Mouse (Mus musculus): ENCODE measurements around the gene Col18a1. TPM values are rescaled to one million over a fixed set of nuclear protein-coding genes. Genes with fewer than 3 reads are reported as not detected.
"Not testable (repeated sequence)": the region's sequence is repeated elsewhere in the genome, so short reads cannot be mapped to it uniquely, and the experiment has no call there.

The Col18a1 gene
- total RNA-seq, 1 experiment from 2014 or later: not detected

DNA sequence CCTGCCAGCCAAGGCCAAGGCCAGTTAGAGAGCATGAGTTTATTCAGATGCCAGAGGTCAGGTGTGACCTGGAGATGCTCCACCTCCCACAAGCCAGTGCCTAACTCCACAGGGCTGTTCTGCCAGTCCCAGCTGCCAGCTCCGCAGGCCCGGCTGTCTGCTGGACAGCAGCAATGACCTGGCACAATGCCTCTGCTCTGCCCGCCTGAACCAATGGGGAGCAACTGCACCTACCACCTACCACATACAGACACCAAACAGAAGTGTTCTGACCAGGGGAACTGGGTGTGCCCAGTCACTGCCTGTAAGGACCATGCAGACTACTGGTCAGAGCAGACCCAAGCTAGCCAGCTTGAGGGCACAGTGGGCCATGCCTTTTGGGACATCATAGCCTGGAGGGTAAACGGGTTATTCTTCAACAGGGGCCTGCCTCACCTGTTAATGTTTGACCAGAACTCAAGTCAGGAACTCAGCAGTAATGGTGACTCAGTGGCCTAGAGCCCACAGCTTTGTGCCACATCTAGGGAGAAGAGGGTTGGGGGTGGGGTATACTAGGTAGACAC lies 19.4 kb downstream of the Col18a1 start:
- no peak for ATAC-seq (ENCODE audit: extremely low read depth, insufficient number of reproducible peaks, low FRiP score, poor library complexity, severe bottlenecking)

DNA sequence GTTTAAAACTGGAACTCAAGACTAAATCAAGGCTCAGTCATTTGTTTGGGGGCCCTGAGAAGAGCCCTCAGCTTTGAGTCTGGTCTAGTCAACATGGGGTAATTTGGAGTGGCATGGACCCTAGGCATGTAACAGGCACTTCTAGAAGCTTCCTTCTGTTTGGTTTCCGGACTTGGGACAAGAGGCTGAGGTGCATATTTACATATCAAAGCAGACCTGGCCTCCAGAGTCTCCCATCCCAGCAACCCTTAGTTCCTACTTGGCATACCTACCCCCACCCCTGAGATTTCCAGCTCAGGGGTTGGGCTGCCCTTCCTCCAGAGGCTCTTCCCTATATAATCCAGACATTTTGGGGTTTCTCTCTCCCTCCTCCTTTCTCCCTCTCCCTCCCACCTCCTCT lies 20.4 kb downstream of the Col18a1 start:
- no peak for ATAC-seq (ENCODE audit: extremely low read depth, insufficient number of reproducible peaks, low FRiP score, poor library complexity, severe bottlenecking)

DNA sequence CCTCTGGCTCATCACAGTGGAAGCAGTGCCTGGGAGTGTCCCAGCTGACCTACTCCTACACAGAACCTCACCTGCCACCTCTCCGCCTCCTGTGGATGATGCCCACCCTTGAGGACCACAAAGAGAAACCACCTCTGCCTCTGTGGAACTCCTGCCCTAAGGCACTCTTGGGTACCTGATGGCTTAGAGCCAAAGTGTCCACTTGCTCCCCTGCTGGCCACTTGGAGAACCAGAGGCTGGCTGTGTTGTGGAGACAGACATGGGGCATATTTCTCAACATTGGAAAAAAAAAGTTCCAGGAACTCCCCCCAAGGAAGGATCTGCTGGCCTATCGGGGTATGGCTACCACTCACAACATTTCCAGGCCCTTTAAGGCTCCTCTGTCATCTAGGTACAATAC lies 22.0 kb downstream of the Col18a1 start:
- ATAC-seq (ENCODE audit: extremely low read depth, insufficient number of reproducible peaks, low FRiP score, poor library complexity, severe bottlenecking): no peak

DNA sequence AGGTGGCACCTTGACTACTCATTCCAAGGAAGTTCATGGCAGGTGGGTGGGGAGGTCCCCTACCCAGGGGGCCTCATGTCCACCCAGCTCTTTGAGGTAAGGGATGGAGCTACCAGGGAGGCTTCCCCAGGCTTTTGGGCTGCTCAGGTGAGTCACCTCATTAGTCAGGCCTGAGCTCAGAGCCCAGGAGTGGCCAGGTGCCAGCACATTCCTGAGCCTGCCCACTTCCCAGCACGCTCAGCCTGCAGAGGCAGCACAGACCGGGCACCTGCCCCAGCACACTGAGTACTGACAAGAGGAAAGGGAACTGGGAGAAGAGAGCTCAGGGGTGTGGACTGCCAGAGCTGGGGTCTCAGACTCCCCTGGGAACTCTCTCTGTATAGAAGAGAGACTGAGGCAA lies 24.0 kb downstream of the Col18a1 start:
- ATAC-seq (ENCODE audit: extremely low read depth, insufficient number of reproducible peaks, low FRiP score, poor library complexity, severe bottlenecking): no peak

DNA sequence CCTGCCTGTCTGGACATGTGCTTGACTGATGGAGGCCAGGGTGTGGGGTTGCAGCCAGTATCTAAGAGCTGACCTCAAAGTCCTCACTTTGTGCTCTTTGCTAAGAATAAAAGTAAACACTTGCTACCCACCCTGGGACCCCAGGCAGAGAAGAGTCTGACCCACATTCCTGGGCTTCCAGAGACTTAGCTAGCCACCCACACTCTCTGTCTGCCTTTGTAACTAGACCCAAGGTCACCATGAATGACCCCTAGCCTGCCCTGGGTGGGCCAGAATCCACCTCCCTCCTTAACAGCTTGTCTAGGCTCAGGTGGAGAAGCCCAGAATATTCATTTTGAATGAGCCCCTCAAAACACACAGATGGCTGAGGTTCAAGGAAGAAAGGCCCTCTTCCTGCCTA lies 28.0 kb downstream of the Col18a1 start:
- ATAC-seq (ENCODE audit: extremely low read depth, insufficient number of reproducible peaks, low FRiP score, poor library complexity, severe bottlenecking): no peak

DNA sequence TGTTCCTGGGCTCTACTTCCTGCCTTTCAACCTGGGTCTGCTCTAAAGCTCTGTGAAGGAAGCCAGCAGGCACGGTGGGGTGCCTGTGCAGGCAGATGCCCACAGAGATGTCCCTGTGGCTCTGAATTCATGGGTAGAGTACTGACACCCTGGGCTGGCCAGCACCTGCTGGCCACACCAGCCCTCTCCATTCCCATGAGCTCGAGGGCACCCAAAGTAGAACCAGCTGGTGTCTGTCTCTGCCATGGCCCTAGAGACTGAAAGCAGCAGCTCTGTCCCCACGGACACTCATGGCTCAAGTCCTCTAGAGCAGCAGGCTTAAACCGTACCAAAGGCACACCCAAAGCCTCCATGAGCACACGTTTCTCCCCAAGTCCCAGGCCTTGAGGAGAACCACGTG lies 30.1 kb downstream of the Col18a1 start:
- ATAC-seq (ENCODE audit: extremely low read depth, insufficient number of reproducible peaks, low FRiP score, poor library complexity, severe bottlenecking): no peak

DNA sequence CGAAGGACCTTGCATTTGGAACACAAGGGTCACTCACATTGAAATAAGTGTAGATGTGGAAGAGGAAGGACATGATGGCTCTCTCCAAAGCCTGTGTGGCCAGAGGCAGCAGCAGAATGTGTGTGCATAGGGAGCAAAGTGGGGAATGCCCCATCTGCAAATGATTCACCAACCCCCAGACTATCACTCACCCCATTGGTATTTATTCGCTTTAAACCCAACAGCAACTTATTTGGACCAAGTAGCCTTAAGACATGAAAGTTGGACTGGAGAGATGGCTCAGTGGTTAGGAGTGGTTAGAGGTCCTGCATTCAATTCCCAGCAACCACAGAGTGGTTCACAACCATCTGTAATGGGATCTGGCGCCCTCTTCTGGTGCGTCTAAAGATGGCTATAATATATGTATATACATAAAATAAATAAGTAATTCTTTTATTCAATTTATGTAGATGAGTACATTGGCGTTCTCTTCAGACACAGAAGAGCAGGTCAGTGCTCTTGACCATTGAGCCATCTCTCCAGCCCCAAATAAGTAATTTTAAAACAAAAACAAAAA lies 31.0 kb downstream of the Col18a1 start:
- ATAC-seq (ENCODE audit: extremely low read depth, insufficient number of reproducible peaks, low FRiP score, poor library complexity, severe bottlenecking): no peak

DNA sequence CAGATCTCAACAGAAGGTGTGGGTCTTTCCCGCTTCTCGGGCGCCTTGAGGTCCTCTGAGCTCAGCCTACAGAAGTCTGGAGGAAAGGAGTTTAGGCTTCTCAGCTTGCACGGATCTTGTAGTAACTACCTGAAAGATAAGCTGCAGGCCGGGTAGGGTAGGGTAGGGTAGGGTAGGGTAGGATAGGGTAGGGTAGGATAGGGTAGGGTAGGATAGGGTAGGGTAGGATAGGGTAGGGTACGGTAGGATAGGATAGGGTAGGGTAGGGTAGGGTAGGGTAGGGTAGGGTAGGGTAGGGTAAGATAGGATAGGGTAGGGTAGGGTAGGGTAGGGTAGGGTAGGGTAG lies 31.6 kb downstream of the Col18a1 start:
- ATAC-seq (ENCODE audit: extremely low read depth, insufficient number of reproducible peaks, low FRiP score, poor library complexity, severe bottlenecking): not testable (repeated sequence)

DNA sequence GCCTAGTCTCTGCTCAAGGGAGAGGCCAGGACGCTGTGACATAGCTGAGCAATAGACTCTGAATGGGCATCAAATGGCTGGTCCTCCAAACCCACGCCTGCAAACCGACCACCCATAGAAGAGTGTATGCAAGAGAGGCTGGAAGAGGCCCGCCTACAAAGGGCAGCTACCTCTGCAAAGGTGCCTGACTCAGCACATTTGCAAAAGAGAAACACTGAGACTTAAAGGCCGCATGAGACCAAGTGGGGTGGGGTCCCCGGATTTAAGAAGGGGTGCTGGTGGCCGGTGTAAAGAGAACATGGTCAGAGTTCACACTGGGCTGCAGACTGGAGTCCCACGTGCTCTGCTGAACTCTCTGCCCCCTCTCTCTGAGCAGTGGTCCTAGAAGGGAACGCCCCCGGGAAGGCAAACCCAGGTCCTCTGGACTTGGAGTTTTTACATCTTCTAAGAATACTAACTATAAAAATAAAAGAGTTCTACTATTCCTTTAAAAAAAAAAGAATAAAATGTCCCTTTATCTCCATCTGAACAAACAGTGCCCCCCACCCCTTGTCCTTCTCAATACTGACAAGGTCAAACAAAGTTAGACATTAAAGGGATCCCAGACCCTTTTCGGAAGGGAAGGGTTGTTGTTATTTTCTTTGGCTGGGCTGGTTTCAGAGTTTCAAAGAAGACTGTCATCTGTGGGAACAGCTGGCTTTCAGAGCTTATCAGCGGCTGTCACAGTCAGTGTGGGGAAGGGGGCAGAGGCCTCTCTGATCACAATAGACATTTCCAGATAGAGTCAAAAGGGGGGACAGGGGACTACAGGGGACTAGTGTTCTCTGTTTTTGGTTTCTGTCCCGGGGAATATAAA lies 32.2 kb downstream of the Col18a1 start:
- no peak for ATAC-seq (ENCODE audit: extremely low read depth, insufficient number of reproducible peaks, low FRiP score, poor library complexity, severe bottlenecking)

DNA sequence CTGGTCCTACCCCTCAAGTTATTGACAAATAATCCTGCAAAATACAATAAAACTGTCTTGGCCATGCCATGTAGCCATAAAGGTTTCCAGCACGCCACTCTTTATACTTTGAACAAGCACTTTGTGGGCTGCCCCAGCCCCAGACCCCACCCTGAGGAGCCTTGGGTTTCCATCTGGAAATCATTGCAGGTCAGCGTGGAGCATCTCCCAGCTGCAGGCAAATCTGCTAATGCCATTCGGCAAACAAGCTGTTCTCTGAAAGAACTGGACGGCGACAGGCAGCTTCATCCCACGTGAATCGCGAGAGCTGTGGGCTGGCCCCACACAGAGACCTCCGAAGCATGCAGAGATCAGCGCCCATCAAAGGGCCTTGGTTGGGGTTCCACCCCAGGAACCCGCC lies 34.2 kb downstream of the Col18a1 start:
- ATAC-seq (ENCODE audit: extremely low read depth, insufficient number of reproducible peaks, low FRiP score, poor library complexity, severe bottlenecking): no peak

DNA sequence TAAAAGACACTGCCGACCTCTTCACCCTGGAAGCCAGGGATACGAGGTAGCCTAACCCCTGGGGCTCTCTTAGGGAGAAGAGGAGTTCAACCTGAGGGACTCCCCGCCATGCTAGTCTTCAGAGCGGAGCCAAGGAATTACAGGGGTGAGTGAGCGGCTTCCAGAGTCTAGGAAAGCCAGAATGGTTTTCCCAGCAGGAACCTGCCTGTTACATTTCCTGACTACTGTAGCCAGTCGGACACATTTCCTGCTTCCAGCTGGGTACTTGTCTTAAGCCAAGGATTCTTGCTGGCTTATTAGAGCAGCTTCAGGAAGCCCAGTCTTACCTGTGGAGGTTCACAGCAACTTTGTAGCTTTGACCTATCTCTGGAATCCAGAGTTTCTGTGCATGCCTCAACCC lies 34.8 kb downstream of the Col18a1 start:
- ATAC-seq (ENCODE audit: extremely low read depth, insufficient number of reproducible peaks, low FRiP score, poor library complexity, severe bottlenecking): no peak

DNA sequence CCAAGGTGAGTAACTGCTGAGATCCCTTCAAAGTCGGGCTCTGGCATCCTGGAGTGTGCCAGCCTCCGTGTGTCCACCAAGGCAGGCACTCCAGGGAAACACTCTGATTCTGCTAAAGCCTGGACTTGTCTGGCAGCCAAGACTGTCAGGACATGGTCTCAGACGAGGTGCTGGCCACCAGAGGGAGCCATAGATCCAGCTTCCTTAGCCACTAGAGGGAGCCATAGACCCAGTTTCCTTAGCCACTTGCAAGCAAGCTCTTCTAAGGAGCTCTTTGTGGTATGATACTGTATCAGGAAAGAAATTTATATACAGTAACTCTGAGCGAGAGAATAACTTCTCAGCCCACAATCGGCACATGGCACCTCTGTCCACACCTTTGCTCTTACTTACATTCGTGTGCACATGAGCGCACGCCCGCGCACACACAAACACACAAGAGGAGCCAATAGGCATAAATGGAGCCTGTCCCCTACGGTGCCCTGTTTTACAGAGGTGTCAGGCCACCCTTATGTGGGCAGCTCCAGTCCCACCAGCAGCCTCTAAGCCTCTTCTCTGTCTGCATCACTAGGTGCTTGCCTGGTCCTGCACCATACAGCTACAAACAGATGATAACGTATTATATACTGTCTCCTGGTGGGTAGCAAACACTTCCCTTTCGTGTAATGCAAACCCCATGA lies 35.6 kb downstream of the Col18a1 start:
- peak; percentile 57; the same call in 1 of the 2 replicates for ATAC-seq (ENCODE audit: extremely low read depth, insufficient number of reproducible peaks, low FRiP score, poor library complexity, severe bottlenecking)

DNA sequence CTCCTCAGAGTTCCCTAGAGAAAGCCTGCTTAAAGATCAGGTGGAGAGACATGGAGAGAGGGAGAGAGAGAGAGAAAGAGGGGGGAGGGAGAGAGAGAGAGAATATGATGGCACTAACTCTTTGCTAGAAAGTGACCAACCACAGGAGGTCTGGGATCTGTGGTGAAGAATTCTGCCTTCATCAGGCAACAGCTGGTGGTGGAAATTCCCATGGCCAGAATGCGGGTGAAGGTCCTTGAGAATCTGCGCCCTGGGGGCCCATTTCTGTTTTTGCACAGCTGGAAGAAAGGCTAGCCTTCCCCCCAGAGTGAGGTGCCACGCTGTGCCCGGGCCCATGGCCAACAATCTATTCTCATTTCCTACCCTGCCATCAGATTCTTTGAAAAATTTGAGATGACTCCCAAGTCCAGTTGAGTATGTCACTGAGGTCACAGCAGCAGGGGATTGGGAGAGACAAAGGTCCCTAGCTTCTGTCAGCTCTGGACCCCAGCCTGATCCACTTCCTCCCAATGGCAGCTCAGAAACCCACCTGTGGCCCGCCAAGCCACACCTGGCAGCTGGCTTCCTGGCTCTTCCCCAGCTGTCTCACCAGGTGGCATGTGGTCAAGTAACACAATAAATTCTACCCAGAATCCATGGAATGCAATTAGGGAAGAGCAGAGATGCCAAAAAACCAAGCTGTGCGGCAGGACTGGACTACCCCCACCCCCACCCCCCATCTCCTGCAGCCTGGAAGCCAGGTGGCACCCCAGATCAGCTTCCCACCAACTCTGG lies 36.5 kb downstream of the Col18a1 start:
- ATAC-seq (ENCODE audit: extremely low read depth, insufficient number of reproducible peaks, low FRiP score, poor library complexity, severe bottlenecking): no peak

DNA sequence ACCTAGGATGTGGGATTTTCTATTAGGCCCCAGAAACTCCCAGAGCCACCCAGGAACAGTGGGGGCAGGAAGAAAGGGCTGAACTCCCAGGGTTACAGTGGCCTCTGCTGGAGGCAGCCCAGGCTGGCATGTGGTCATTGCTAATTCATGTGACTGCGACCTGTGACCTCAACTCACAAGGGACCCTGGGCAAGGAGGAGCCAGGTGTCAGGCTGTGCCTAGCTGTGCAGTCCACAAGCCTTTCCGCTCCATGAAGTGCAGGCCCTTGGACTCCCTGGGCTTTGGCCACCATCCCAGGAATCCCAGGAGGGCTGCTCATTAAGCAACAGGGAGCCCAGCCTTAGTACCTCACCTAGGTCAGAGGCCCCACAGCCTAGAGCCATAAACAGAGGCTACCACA lies 38.4 kb downstream of the Col18a1 start:
- ATAC-seq (ENCODE audit: extremely low read depth, insufficient number of reproducible peaks, low FRiP score, poor library complexity, severe bottlenecking): no peak

DNA sequence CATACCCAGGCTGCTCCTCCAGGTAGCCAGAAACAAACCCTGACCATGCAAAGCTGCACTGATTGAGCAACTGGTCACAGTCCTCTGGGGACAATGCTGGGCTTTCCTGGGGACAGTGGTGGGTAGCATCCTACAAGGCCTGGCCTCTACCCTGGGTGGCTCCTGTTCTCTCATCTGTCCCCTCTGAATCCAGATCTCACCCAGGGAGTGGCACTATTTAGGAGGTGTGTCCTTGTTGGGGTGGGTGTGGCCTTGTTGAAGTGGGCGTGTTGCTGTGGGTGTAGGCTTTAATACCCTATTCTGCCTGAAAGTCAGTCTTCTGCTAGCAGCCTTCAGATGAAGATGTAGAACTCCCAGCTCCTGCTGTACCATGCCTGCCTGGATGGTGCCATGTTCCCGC lies 39.8 kb downstream of the Col18a1 start:
- ATAC-seq (ENCODE audit: extremely low read depth, insufficient number of reproducible peaks, low FRiP score, poor library complexity, severe bottlenecking): no peak

DNA sequence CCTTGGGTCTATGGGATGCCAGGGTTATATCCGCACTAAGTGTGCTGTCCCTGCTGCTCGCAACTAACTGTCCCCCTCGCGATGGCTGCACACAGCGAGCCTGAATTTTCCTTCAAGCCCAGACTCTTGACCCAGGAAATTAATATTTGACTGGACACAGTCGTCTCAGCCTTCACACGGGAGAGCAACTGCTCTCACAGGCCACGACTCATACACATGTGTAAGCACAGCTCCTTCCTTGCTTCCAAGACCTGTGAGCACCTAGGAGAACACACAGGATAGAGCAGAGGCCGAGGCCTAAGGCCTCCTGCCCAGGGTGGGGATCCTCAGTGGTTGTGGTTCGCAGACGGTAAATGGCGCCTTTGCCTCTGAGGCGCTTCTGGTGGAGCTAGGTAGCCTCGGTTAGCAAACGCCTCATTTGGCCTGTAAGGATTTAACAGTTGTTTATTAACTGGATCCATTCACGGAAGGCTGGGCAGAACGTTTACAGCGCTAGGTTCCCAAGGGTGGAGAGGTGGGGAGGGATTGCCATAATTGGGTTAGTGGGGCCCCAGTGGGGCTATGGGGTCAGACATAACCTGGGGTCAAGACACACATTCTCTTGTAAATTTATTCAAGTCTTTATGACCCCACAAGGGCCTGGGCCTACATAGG lies 41.1 kb downstream of the Col18a1 start:
- ATAC-seq (ENCODE audit: extremely low read depth, insufficient number of reproducible peaks, low FRiP score, poor library complexity, severe bottlenecking): no peak

DNA sequence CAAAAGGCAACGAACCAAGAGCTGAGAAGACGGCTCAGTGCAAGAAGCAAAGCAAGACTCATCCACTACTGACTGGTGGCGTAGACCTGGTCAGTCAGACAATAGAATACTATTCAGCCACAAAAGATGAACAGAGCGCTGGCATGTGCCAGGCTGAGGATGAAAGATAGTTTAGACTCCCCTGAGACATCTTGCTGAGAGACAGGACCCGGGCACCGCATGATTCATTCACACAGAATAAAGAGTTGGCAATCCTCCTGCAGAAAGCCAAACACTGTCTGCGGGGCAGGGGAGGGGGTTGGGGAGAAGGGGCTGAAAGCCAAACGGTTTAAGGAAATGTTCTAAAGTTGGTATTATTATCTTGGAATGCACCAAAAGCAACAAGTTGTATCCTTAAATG lies 42.4 kb downstream of the Col18a1 start:
- no peak for ATAC-seq (ENCODE audit: extremely low read depth, insufficient number of reproducible peaks, low FRiP score, poor library complexity, severe bottlenecking)

DNA sequence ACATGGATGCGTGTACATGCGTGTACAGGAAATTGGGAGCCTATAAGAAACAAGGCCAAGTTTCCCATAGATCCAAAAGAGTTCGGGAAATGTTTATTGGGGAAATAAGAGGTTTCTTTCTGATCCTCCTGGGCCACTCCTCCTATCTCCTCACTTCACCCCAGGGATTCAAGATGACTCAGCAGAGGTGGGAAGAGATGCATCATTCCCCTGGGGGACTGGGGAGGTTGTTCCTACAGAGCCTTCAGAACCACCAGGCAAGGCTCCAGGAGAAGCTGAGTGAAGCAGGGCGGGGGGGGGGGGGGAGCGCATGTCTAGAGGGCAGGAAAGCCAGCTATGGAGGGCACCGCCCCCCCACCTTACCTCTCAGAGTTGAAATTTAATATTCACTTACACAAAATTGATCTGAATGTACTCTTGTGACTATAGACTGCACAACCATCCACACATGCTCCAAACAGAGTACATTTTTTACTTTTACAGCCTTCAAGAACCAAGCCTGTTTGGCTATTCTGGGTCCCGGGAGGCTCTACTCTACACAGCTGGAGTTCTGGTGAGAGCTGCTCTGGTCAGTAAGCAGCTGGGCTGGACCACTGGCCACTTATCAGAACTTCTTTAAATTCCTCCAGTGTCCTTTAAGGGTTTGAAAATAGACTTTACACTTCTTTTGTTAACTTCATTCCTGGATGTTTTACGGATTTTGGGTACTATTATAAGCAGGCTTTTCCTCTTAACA lies 44.9 kb downstream of the Col18a1 start:
- no peak for ATAC-seq (ENCODE audit: extremely low read depth, insufficient number of reproducible peaks, low FRiP score, poor library complexity, severe bottlenecking)

Measured in neutrophil, adult 5-6 weeks (primary cell).